Mouse (Mus musculus): ENCODE measurements at regions not wholly inside any gene's neighbourhood (a gene's known extent, or its start where the extent isn't known, plus 50 kb on each side); places are given as distances from the start of the nearest gene placed in this dataset.

- no peak for DNase-seq
Measured at GRCm38 (mm10) chr10:53434376-53435171, 54.8 kb upstream of the Cep85l start.

DNA sequence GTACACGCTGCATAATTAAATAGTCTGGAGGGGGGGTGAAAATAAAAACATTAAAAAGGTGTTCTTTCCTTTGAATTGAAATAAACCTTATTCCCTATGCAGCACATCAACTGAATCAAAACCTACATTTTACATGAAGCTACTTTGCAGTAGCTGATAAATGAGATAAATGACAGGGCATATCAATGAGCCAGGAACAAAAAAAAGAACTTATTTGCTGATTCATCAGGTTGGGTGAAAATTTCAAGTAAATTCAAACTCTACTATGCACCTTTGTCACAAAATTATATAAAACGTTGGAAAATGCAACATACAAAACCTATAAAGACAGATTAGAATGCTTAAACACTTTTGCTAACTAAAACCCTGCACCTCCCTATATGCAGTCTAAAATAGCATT, 53.0 kb upstream of the Cep85l start:
- no peak for DNase-seq

DNA sequence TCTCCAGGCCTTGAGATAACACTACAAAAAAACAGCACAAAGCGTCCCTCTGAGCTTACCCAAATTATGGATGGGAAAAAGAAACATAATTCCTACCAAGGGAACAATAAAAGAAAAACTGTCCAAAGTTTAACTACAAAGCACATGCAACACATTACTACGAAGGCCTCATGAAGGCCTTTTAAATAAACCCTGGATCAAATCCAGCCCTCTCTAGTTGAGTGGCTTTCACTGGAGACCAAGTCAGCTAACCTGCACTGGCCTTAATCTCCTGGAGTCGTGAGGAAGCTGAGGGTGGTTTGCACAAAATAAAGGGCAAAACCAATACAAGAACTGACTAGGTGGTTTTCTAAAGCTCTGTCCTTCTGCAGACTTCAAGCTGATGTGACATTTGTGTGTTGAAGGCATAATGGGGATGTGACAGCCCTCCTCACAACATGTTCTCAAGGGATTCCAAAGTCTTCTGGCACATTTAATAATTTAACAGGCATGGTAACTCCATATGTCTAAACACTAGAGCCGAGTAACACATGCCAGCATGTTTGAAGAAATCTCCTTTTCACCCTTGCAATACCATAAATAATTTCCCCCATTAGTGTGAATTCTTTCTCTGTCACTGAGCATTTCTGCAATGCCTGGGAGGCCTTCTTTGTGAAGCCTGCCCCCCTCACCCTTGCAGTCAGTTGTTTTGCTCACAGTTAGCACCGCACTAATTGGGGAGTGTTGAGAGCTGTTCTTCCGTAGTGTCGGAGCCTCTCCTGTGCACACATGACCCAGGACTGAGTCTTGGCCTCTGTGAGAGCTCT, 50.0 kb upstream of the Cep85l start:
- no peak for DNase-seq

Data from gastrocnemius, postnatal 25 days (tissue).